Mouse (Mus musculus): ENCODE measurements at regions not wholly inside any gene's neighbourhood (a gene's known extent, or its start where the extent isn't known, plus 50 kb on each side); places are given as distances from the start of the nearest gene placed in this dataset.
A peak's percentile ranks its signal among the peaks of the same experiment; 100 is the strongest.

- Histone ChIP-seq H3K27ac (ENCODE audit: low read length) (no peak overlapping the region), H3K4me1 (replicated peaks; ENCODE audit: control insufficient read depth, insufficient read depth, low read length) (no peaks in the 10 kb centered on the region), H3K4me2 (ENCODE audit: low read depth, low read length) (no peak overlapping the region), H3K9me3 (ENCODE audit: control insufficient read depth, low read length) (no peaks in the 10 kb centered on the region), H3K9ac (ENCODE audit: low read length) (no peak overlapping the region), H3K36me3 (ENCODE audit: control insufficient read depth, insufficient read depth, low read length) (no peaks in the 10 kb centered on the region), H3K27me3 (ENCODE audit: control insufficient read depth, insufficient read depth, low read depth, low read length) (no peaks in the 10 kb centered on the region), H3K4me3 (ENCODE audit: low read length) (no peak overlapping the region)
- no peak for ATAC-seq (ENCODE audit: low read depth)
- WGBS = 83% methylated on average over 1 of the region's 1 CpGs
These were observed 309.9 kb upstream of the Megf9 start for GRCm38 (mm10) chr4:70844742-70845141.

- Histone ChIP-seq H3K4me3 (ENCODE audit: low read length) (no peak overlapping the region), H3K9me3 (ENCODE audit: control insufficient read depth, low read length) (no peaks in the 10 kb centered on the region), H3K27ac (ENCODE audit: low read length) (no peak overlapping the region), H3K27me3 (ENCODE audit: control insufficient read depth, insufficient read depth, low read depth, low read length) (no peaks in the 10 kb centered on the region), H3K9ac (ENCODE audit: low read length) (no peak overlapping the region), H3K4me1 (replicated peaks; ENCODE audit: control insufficient read depth, insufficient read depth, low read length) (no peaks in the 10 kb centered on the region), H3K4me2 (ENCODE audit: low read depth, low read length) (no peak overlapping the region), H3K36me3 (ENCODE audit: control insufficient read depth, insufficient read depth, low read length) (no peaks in the 10 kb centered on the region)
- WGBS = 60% methylated on average over 2 of the region's 2 CpGs
- no peak for ATAC-seq (ENCODE audit: low read depth)
These were observed 276.1 kb upstream of the Megf9 start for GRCm38 (mm10) chr4:70810956-70811316.

- H3K4me3 ChIP-seq (ENCODE audit: low read length) = no peak overlapping the region
- ATAC-seq (ENCODE audit: low read depth) = no peak
- H3K27me3 ChIP-seq (ENCODE audit: control insufficient read depth, insufficient read depth, low read depth, low read length) = no peaks in the 10 kb centered on the region
- no peak overlapping the region for H3K27ac ChIP-seq (ENCODE audit: low read length)
- H3K9ac ChIP-seq (ENCODE audit: low read length) = no peak overlapping the region
- no peaks in the 10 kb centered on the region for H3K9me3 ChIP-seq (ENCODE audit: control insufficient read depth, low read length)
- H3K4me1 ChIP-seq (replicated peaks; ENCODE audit: control insufficient read depth, insufficient read depth, low read length) = no peaks in the 10 kb centered on the region
- H3K4me2 ChIP-seq (ENCODE audit: low read depth, low read length) = no peak overlapping the region
- no peaks in the 10 kb centered on the region for H3K36me3 ChIP-seq (ENCODE audit: control insufficient read depth, insufficient read depth, low read length)
These were observed 275.6 kb upstream of the Megf9 start for GRCm38 (mm10) chr4:70810311-70810955.

GRCm38 (mm10) chr4:70804925-70805342, 270.1 kb upstream of the Megf9 start:
- no peak overlapping the region for H3K4me3 ChIP-seq (ENCODE audit: low read length)
- no peak overlapping the region for H3K27ac ChIP-seq (ENCODE audit: low read length)
- no peaks in the 10 kb centered on the region for H3K9me3 ChIP-seq (ENCODE audit: control insufficient read depth, low read length)
- no peak overlapping the region for H3K9ac ChIP-seq (ENCODE audit: low read length)
- 39% methylated on average over 3 of the region's 3 CpGs for WGBS
- no peaks in the 10 kb centered on the region for H3K4me1 ChIP-seq (replicated peaks; ENCODE audit: control insufficient read depth, insufficient read depth, low read length)
- peak; percentile 41; the same call in 1 of the 2 replicates for ATAC-seq (ENCODE audit: low read depth)
- no peak overlapping the region for H3K4me2 ChIP-seq (ENCODE audit: low read depth, low read length)
- no peaks in the 10 kb centered on the region for H3K36me3 ChIP-seq (ENCODE audit: control insufficient read depth, insufficient read depth, low read length)
- H3K27me3 ChIP-seq (ENCODE audit: control insufficient read depth, insufficient read depth, low read depth, low read length) = no peaks in the 10 kb centered on the region

GRCm38 (mm10) chr4:70798483-70798882, 263.7 kb upstream of the Megf9 start:
- no peak for ATAC-seq (ENCODE audit: low read depth)
- H3K9me3 ChIP-seq (ENCODE audit: control insufficient read depth, low read length) = no peaks in the 10 kb centered on the region

GRCm38 (mm10) chr4:70797935-70798334, 263.1 kb upstream of the Megf9 start:
- WGBS = 80% methylated on average over 3 of the region's 3 CpGs

More at GRCm38 (mm10) chr4:70798483-70798882, 263.7 kb upstream of the Megf9 start:
- Histone ChIP-seq H3K27me3 (ENCODE audit: control insufficient read depth, insufficient read depth, low read depth, low read length) (no peaks in the 10 kb centered on the region), H3K27ac (ENCODE audit: low read length) (no peak overlapping the region), H3K36me3 (ENCODE audit: control insufficient read depth, insufficient read depth, low read length) (no peaks in the 10 kb centered on the region), H3K4me2 (ENCODE audit: low read depth, low read length) (no peak overlapping the region), H3K4me3 (ENCODE audit: low read length) (no peak overlapping the region), H3K9ac (ENCODE audit: low read length) (no peak overlapping the region), H3K4me1 (replicated peaks; ENCODE audit: control insufficient read depth, insufficient read depth, low read length) (no peaks in the 10 kb centered on the region)
- WGBS = 70% methylated on average over 1 of the region's 1 CpGs

GRCm38 (mm10) chr4:70783487-70783886, 248.7 kb upstream of the Megf9 start:
- H3K36me3 ChIP-seq (ENCODE audit: control insufficient read depth, insufficient read depth, low read length) = no peaks in the 10 kb centered on the region
- H3K4me2 ChIP-seq (ENCODE audit: low read depth, low read length) = no peak overlapping the region
- H3K27me3 ChIP-seq (ENCODE audit: control insufficient read depth, insufficient read depth, low read depth, low read length) = no peaks in the 10 kb centered on the region
- H3K27ac ChIP-seq (ENCODE audit: low read length) = no peak overlapping the region
- no peak overlapping the region for H3K9ac ChIP-seq (ENCODE audit: low read length)
- no peaks in the 10 kb centered on the region for H3K4me1 ChIP-seq (replicated peaks; ENCODE audit: control insufficient read depth, insufficient read depth, low read length)
- no peaks in the 10 kb centered on the region for H3K9me3 ChIP-seq (ENCODE audit: control insufficient read depth, low read length)
- no peak overlapping the region for H3K4me3 ChIP-seq (ENCODE audit: low read length)
- ATAC-seq (ENCODE audit: low read depth) = no peak
- 38% methylated on average over 2 of the region's 2 CpGs for WGBS

More at GRCm38 (mm10) chr4:70797935-70798334, 263.1 kb upstream of the Megf9 start:
- Histone ChIP-seq H3K4me3 (ENCODE audit: low read length) (no peak overlapping the region), H3K9ac (ENCODE audit: low read length) (no peak overlapping the region), H3K36me3 (ENCODE audit: control insufficient read depth, insufficient read depth, low read length) (no peaks in the 10 kb centered on the region), H3K4me1 (replicated peaks; ENCODE audit: control insufficient read depth, insufficient read depth, low read length) (no peaks in the 10 kb centered on the region), H3K27ac (ENCODE audit: low read length) (no peak overlapping the region), H3K4me2 (ENCODE audit: low read depth, low read length) (no peak overlapping the region), H3K27me3 (ENCODE audit: control insufficient read depth, insufficient read depth, low read depth, low read length) (no peaks in the 10 kb centered on the region), H3K9me3 (ENCODE audit: control insufficient read depth, low read length) (no peaks in the 10 kb centered on the region)
- ATAC-seq (ENCODE audit: low read depth) = no peak

GRCm38 (mm10) chr4:70781591-70781990, 246.8 kb upstream of the Megf9 start:
- H3K4me3 ChIP-seq (ENCODE audit: low read length) = no peak overlapping the region
- no peak overlapping the region for H3K27ac ChIP-seq (ENCODE audit: low read length)
- no peak overlapping the region for H3K4me2 ChIP-seq (ENCODE audit: low read depth, low read length)
- H3K9ac ChIP-seq (ENCODE audit: low read length) = no peak overlapping the region
- no peak for ATAC-seq (ENCODE audit: low read depth)
- no peaks in the 10 kb centered on the region for H3K27me3 ChIP-seq (ENCODE audit: control insufficient read depth, insufficient read depth, low read depth, low read length)
- no peaks in the 10 kb centered on the region for H3K9me3 ChIP-seq (ENCODE audit: control insufficient read depth, low read length)
- WGBS = 63% methylated on average over 2 of the region's 2 CpGs
- no peaks in the 10 kb centered on the region for H3K4me1 ChIP-seq (replicated peaks; ENCODE audit: control insufficient read depth, insufficient read depth, low read length)
- no peaks in the 10 kb centered on the region for H3K36me3 ChIP-seq (ENCODE audit: control insufficient read depth, insufficient read depth, low read length)

- H3K27ac ChIP-seq (ENCODE audit: low read length) = no peak overlapping the region
- no peak overlapping the region for H3K4me2 ChIP-seq (ENCODE audit: low read depth, low read length)
- H3K9ac ChIP-seq (ENCODE audit: low read length) = no peak overlapping the region
- no peak overlapping the region for H3K4me3 ChIP-seq (ENCODE audit: low read length)
- no peaks in the 10 kb centered on the region for H3K4me1 ChIP-seq (replicated peaks; ENCODE audit: control insufficient read depth, insufficient read depth, low read length)
- no peaks in the 10 kb centered on the region for H3K9me3 ChIP-seq (ENCODE audit: control insufficient read depth, low read length)
- WGBS = 57% methylated on average over 1 of the region's 1 CpGs
- H3K36me3 ChIP-seq (ENCODE audit: control insufficient read depth, insufficient read depth, low read length) = no peaks in the 10 kb centered on the region
- H3K27me3 ChIP-seq (ENCODE audit: control insufficient read depth, insufficient read depth, low read depth, low read length) = no peaks in the 10 kb centered on the region
- no peak for ATAC-seq (ENCODE audit: low read depth)
These were observed 241.5 kb upstream of the Megf9 start for GRCm38 (mm10) chr4:70776273-70776672.

- H3K4me3 ChIP-seq (ENCODE audit: low read length) = no peak overlapping the region
- WGBS = 64% methylated on average over 1 of the region's 1 CpGs
- H3K4me1 ChIP-seq (replicated peaks; ENCODE audit: control insufficient read depth, insufficient read depth, low read length) = no peaks in the 10 kb centered on the region
- H3K9ac ChIP-seq (ENCODE audit: low read length) = no peak overlapping the region
- no peaks in the 10 kb centered on the region; the same call in 1 of the 2 replicates for H3K9me3 ChIP-seq (ENCODE audit: control insufficient read depth, low read length)
- H3K27me3 ChIP-seq (ENCODE audit: control insufficient read depth, insufficient read depth, low read depth, low read length) = no peaks in the 10 kb centered on the region
- H3K27ac ChIP-seq (ENCODE audit: low read length) = no peak overlapping the region
- ATAC-seq (ENCODE audit: low read depth) = no peak
- no peak overlapping the region for H3K4me2 ChIP-seq (ENCODE audit: low read depth, low read length)
- H3K36me3 ChIP-seq (ENCODE audit: control insufficient read depth, insufficient read depth, low read length) = no peaks in the 10 kb centered on the region
These were observed 208.6 kb upstream of the Megf9 start for GRCm38 (mm10) chr4:70743425-70743824.
